Mouse (Mus musculus) left cerebral cortex, adult 2 months (tissue): ENCODE measurements around the gene Dpm2. TPM values are rescaled to one million over a fixed set of nuclear protein-coding genes. Genes with fewer than 3 reads are reported as not detected.
A peak's percentile ranks its signal among the peaks of the same experiment; 100 is the strongest.

Source experiments
- DNase-seq, 2 experiments: peaks; one replicate each; pipeline ENCODE4 v3.0.0; 2021 to 2022; ENCODE audit warnings: low spot score in 2 of 2, mixed read lengths in 1 of 2; ENCODE audit errors: extremely low spot score in 1 of 2
- H3K27ac ChIP-seq: fragments of 200-600 bp; 2 replicates; pipeline ENCODE4 v1.8.1; 2022
- H3K4me3 ChIP-seq: fragments of 200-600 bp; 2 replicates; pipeline ENCODE4 v1.8.1; 2022
- CTCF ChIP-seq: fragments of 200-600 bp; IDR thresholded peaks from 2 replicates; pipeline ENCODE4 v1.8.1; 2022; ENCODE audit warnings: antibody characterized with exemption, mild to moderate bottlenecking, moderate library complexity
- intact Hi-C: fragments of 180-260 bp; cut with DNase I; formaldehyde crosslinking; loops from one replicate; pipeline ENCODE4 v1.15.1; 2025
- total RNA-seq, 2 experiments: library from RNA; stranded (reverse); gene quantifications; 2 replicates each; pipeline ENCODE4 v1.2.3; 2021

Dpm2 gene
- total RNA-seq, 2 experiments from 2014 or later, result 79.4 to 82.6 TPM

DNA sequence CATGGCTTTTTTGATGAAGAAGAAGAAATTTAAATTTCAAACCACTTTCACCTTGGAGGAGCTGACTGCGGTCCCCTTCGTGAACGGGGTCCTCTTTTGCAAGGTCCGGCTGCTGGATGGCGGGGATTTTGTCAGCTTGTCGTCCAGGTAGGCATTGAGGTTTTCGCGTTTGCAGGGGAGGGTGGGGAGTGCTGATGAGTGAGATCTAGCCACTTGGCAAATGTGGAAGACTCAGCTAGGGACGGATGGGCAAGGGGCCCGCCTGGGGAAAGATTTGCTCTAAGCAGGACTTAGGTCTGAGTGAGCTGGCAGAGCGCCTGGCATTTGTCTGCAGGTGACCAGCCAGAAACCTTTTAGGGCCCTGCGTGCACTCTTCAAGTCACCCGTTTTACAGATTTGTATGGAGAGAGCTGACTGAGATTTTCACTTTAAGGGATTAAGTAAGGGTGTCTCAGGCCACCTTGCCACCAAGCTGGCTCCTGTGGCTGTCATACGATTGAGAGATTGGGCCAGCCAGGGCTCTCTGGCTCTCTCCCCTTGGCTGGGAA is 34.5 kb upstream of the Dpm2 start:
- peak overlapping the region; percentile 97 for H3K27ac ChIP-seq
- intact Hi-C loops, result no loop called here
- no peak for TF ChIP-seq CTCF
- peak in 1 of 2 experiments; percentile 26 for DNase-seq
- H3K4me3 ChIP-seq, result peak overlapping the region; percentile 94

GRCm38 (mm10) chr2:32536634-32537359 is 33.9 kb upstream of the Dpm2 start:
- H3K4me3 ChIP-seq, result peak overlapping the region; percentile 94
- peak; percentile 62 for DNase-seq
- intact Hi-C loops, result no loop called here
- peak overlapping the region; percentile 97 for H3K27ac ChIP-seq
- peak; percentile 15 for TF ChIP-seq CTCF

- peak overlapping the region; percentile 94 for H3K4me3 ChIP-seq
- no peak for DNase-seq
- intact Hi-C loops, result no loop called here
- no peak for TF ChIP-seq CTCF
- H3K27ac ChIP-seq, result peak overlapping the region; percentile 97
Observed at GRCm38 (mm10) chr2:32537360-32537905, 33.2 kb upstream of the Dpm2 start.

DNA sequence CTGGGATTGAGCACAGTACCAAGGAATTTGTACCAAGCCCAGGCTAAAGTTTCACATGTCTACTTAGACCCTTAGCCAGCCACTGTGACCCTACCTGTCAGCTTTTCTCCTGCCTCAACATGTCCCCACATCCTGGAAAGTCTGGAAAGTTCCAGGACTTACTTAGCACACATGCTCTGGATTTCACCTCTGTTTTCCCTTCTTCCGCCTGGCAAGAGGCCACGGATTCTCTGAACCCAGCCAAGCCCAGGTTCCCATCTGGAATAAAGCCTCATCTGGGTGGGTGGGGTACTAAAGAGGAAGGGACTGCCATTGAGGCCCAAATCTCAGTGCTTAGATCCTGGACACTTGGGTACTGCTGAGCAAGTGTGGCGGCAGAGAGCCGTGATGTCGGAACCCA is 32.7 kb upstream of the Dpm2 start:
- Histone ChIP-seq H3K4me3 (peak overlapping the region; percentile 94), H3K27ac (peak overlapping the region; percentile 97; the same call in 1 of the 2 replicates)
- intact Hi-C loops, result no loop called here
- TF ChIP-seq CTCF, result no peak
- no peak for DNase-seq

GRCm38 (mm10) chr2:32538461-32538860 is 32.2 kb upstream of the Dpm2 start:
- intact Hi-C loops, result no loop called here
- TF ChIP-seq CTCF, result no peak
- peak overlapping the region; percentile 53; the same call in 1 of the 2 replicates for H3K27ac ChIP-seq

DNA sequence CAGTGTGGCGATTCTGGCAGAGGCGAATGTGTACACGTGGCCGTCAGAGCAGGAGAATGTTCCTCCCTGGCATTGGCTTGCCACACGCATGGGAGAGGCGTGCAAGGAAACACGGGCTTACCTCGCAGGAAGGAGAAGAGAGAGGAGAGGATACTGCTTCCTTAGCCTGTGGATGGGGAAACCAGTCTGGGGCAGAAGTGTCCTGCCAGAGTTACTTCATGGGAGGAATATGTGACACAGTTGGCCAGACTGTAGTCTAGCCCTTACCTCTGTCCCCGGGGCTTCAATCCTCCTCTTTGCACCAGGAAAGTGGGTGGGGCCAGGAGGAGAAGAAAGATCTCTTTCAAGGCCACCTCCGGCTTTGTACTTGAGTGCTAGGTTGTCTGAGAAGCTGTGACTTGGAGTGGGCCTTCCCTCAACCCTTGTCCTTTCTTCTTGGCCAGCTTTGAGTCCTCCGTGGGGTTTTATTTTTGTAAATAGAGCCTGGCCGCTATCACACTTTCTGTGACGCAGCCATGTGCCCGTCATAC is 31.1 kb upstream of the Dpm2 start:
- DNase-seq, result no peak
- Histone ChIP-seq H3K27ac (peak overlapping the region; percentile 7), H3K4me3 (peak overlapping the region; percentile 94; the same call in 1 of the 2 replicates)
- TF ChIP-seq CTCF, result no peak
- intact Hi-C loops, result no loop called here

More at GRCm38 (mm10) chr2:32538461-32538860, 32.2 kb upstream of the Dpm2 start:
- H3K4me3 ChIP-seq, result peak overlapping the region; percentile 94
- no peak for DNase-seq

DNA sequence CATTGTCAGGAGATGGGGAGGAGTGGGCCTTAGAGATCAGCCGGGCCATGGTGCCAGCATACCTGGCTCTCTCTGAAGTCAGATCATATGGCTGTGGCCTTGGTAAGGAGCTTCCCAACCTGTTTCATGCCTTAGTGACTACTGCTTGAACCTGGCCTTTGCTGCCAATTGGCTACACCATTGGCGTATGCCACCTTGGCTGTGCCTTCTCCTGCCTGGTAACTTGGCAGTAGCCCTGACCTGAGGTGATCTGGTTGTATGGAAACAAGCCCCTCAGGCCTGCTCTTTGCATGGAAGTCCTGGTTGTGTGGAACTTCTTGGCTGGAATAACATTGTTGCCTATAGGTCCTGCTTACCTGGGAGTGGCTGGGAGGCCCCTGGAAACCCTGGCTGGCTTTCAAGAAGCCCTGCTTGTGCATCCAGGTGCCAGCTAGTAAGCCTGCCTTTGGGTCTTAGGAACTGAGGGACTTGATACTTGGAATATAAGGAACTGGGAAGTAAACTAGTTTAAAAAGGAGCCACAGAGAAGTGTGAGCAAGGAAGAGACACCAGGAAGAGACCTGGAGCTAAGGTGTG is 29.2 kb upstream of the Dpm2 start:
- intact Hi-C loops, result no loop called here
- Histone ChIP-seq H3K27ac (peak overlapping the region; percentile 7; the same call in 1 of the 2 replicates), H3K4me3 (no peak overlapping the region)
- TF ChIP-seq CTCF, result no peak
- no peak for DNase-seq

GRCm38 (mm10) chr2:32541986-32542573 is 28.6 kb upstream of the Dpm2 start:
- intact Hi-C loops, result no loop called here
- no peak for TF ChIP-seq CTCF
- Histone ChIP-seq H3K27ac (peak overlapping the region; percentile 17; the same call in 1 of the 2 replicates), H3K4me3 (no peak overlapping the region)
- DNase-seq, result no peak

DNA sequence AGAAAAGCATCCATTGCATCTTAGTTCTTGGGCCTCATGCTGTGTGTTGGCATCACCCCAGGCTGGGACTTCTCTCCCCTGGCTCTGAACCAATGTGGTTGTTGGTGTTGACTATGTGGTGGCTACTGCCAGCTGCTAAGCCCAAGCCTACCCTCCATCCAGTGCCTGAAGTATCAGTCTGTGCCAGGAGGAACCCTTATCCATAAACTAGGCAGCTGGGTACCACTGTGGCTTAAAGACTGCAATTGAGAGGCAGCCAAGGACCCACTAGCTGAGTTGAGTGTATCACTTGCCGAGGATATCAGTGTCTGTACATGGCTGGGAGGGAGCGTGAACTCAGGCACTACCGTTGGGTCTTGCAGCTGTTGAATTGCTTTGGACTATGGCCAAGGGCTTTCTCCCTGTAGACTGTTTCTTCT is 27.6 kb upstream of the Dpm2 start:
- no peak for DNase-seq
- no peak overlapping the region for H3K4me3 ChIP-seq
- peak overlapping the region; percentile 20; the same call in 1 of the 2 replicates for H3K27ac ChIP-seq
- intact Hi-C loops, result no loop called here
- TF ChIP-seq CTCF, result no peak

- no peak overlapping the region for H3K4me3 ChIP-seq
- no peak overlapping the region for H3K27ac ChIP-seq
- no peak for DNase-seq
- no peak for TF ChIP-seq CTCF
- intact Hi-C loops, result no loop called here
Observed at GRCm38 (mm10) chr2:32546951-32547350, 23.7 kb upstream of the Dpm2 start.

DNA sequence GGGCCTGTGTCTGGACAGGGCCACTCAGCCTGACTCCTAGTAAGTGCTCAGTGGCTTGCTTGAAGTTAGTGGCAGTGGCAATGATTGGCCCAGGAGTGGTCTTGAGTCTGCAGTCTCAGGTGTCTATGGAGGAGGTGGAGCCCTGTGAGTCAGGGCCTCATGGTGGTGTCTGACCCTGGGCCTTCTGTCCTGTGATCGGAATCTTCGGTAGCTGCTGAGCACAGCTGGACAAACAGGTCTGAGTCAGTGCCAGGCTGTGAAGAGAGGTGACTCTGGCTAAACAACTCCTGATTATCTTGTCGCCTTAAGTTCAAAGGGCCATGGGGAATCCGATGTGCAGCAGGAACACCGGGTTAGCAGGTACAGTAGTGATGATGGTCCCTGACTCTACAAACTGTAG is 23.3 kb upstream of the Dpm2 start:
- H3K27ac ChIP-seq, result no peak overlapping the region
- TF ChIP-seq CTCF, result no peak
- H3K4me3 ChIP-seq, result no peak overlapping the region
- intact Hi-C loops, result no loop called here
- no peak for DNase-seq
